Mouse (Mus musculus): ENCODE measurements around the gene Rapgef3.

DNA sequence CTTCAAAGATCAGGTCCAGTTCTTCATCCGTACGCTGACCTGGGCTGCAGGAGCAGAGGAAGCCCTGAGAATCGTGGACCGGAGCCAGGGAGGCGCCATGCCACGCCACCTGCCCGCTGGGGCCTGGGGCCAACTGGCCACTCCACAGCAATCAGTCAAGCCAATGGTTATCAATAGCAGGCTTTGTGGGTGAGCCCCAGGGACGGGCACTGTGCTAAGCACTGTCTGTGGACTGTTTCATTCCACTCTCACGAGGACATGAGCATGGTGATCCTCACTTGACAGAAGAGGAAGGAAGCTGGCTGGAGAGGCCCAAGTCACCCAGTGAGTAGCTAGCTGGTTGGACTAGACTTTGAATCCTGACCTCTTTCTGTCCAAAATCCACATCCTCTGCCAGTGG, 7.8 kb downstream of the Rapgef3 start:
- no peak for TF ChIP-seq GATA1 (IDR thresholded peaks at IDR 0.05; ENCODE audit: borderline replicate concordance, low read length)
- no peak for TF ChIP-seq FLI1 (IDR thresholded peaks at IDR 0.05; ENCODE audit: low read length)
